ENCODE assay signal across 8 mouse cellular contexts in the genomic region with DNA sequence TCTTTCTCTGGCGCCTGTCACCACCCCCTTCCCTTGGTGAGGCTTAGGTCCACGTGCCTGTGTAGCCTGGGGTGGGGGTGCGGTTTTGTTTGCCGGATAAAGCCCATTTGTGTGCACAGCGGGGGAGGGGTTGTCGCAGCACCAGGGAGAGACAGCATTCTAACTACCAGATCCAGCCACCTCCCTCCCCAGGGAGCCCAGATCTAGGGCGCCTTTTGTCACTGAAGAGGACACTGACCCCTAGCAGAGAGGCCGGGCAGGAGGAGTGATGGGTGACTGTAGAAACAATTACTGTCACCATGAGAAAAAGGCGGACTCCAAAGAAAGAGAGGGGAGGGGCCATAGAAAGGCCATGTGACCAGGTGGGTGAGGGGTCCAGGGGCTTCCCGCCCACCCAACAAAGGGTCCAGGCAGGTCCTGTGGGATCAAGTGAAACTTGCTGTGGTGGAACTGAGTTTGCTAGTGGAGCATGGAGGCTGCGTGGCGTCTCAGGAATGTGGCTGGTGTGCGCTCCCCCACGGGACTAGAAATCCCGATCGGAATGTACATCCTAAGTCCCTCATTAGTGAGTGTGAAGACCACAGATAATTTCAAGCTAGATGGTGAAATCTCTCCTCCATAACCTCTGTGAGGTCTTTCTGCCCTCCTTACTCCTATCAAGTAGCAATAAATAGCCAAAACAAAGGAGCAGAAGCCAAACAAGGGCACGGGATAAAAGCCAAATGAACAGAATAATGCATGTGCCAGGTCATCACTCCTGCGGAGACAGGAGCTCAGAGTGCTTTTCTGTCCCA. TPM values are rescaled to one million over a fixed set of nuclear protein-coding genes. Genes with fewer than 3 reads are reported as not detected.
DNase-seq lines count a peak whose midpoint lies in the region; ATAC-seq and TF ChIP-seq lines count a peak whose summit lies in the region.

No protein-coding gene starts in this region.

- no peaks in the 10 kb centered on the region for H3K79me2 ChIP-seq in myocyte (ENCODE audit: control insufficient read depth, insufficient read depth)

- H3K4me3 ChIP-seq in G1E (ENCODE audit: low read depth, low read length), result peak overlapping the region; percentile 60; the same call in 1 of the 2 replicates
- H3K4me3 ChIP-seq in forebrain, embryonic 11.5 days (ENCODE audit: low read depth, low read length), result peak overlapping the region; percentile 33
- H3K4me3 ChIP-seq in hindbrain, embryonic 14.5 days (replicated peaks; ENCODE audit: low read length), result peak overlapping the region; percentile 27
- no peak overlapping the region for H3K4me3 ChIP-seq in myocyte

- no peaks in the 10 kb centered on the region for H3K36me3 ChIP-seq in G1E (replicated peaks)
- no peaks in the 10 kb centered on the region for H3K36me3 ChIP-seq in forebrain, embryonic 11.5 days (ENCODE audit: control insufficient read depth, insufficient read depth, low read length)
- H3K36me3 ChIP-seq in hindbrain, embryonic 14.5 days (replicated peaks; ENCODE audit: control insufficient read depth, insufficient read depth), result no peaks in the 10 kb centered on the region
- H3K36me3 ChIP-seq in myocyte (ENCODE audit: control insufficient read depth, insufficient read depth), result no peaks in the 10 kb centered on the region

- no peak overlapping the region for H3ac ChIP-seq in myocyte (ENCODE audit: control insufficient read depth, insufficient read length)

- no peak for TF ChIP-seq POLR2A in myocyte (IDR thresholded peaks at IDR 0.05; ENCODE audit: insufficient read length, low read depth)

- peak overlapping the region; percentile 59; the same call in 1 of the 2 replicates for H3K27ac ChIP-seq in forebrain, embryonic 11.5 days (ENCODE audit: low read depth, low read length)
- no peak overlapping the region for H3K27ac ChIP-seq in hindbrain, embryonic 14.5 days

- DNase-seq in adrenal gland, postnatal 14 days, result peak; percentile 47
- no peak for DNase-seq in adrenal gland, postnatal 4 days (ENCODE audit: low spot score in 2 of 2)
- no peak for DNase-seq in G1E (ENCODE audit: low spot score)
- peak; percentile 85 for DNase-seq in forebrain, embryonic 11.5 days (ENCODE audit: low spot score)
- no peak for DNase-seq in hindbrain, embryonic 14.5 days (ENCODE audit: low spot score)
- peak; percentile 66 for DNase-seq in liver

- H3K4me1 ChIP-seq in G1E (ENCODE audit: insufficient read depth, low read depth, low read length), result peaks cover 36% of the 10 kb centered on the region
- H3K4me1 ChIP-seq in forebrain, embryonic 11.5 days (replicated peaks; ENCODE audit: control insufficient read depth, insufficient read depth, low read length), result peaks cover 21% of the 10 kb centered on the region
- H3K4me1 ChIP-seq in hindbrain, embryonic 14.5 days (replicated peaks; ENCODE audit: control insufficient read depth, insufficient read depth, low read length), result peaks cover 21% of the 10 kb centered on the region

- no peak for ATAC-seq in G1E (ENCODE audit: extremely low read depth, insufficient number of reproducible peaks, low FRiP score, poor library complexity, severe bottlenecking)
- peak; percentile 73 for ATAC-seq in forebrain, embryonic 11.5 days (replicated peaks; ENCODE audit: low FRiP score)
- ATAC-seq in hindbrain, embryonic 14.5 days (ENCODE audit: low FRiP score), result 0 out of 2 replicates have a peak, but pooled peaks have one; percentile 35
- ATAC-seq in monocyte, adult 5-6 weeks (replicated peaks; ENCODE audit: insufficient number of reproducible peaks, low FRiP score, low TSS enrichment, poor library complexity, severe bottlenecking), result no peak

- peak overlapping the region; percentile 68 for H3K9ac ChIP-seq in forebrain, embryonic 11.5 days (ENCODE audit: low read length)
- peak overlapping the region; percentile 38 for H3K9ac ChIP-seq in hindbrain, embryonic 14.5 days

- TF ChIP-seq CTCF in G1E (IDR thresholded peaks at IDR 0.05; ENCODE audit: low read depth, low read length), result no peak

- H3K9me3 ChIP-seq in G1E (replicated peaks), result no peaks in the 10 kb centered on the region
- no peaks in the 10 kb centered on the region for H3K9me3 ChIP-seq in forebrain, embryonic 11.5 days (ENCODE audit: control insufficient read depth, low read length)
- H3K9me3 ChIP-seq in hindbrain, embryonic 14.5 days (ENCODE audit: control insufficient read depth, low read length), result no peaks in the 10 kb centered on the region

- H3K4me2 ChIP-seq in forebrain, embryonic 11.5 days (ENCODE audit: low read depth, low read length, severe bottlenecking), result peak overlapping the region; percentile 78
- peak overlapping the region; percentile 62 for H3K4me2 ChIP-seq in hindbrain, embryonic 14.5 days (replicated peaks)
- peak overlapping the region; percentile 91 for H3K4me2 ChIP-seq in myocyte (ENCODE audit: low read depth)

- under 1% methylated on average over 18 of the region's 18 CpGs for WGBS in forebrain, embryonic 11.5 days
- WGBS in hindbrain, embryonic 14.5 days, result under 1% methylated on average over 18 of the region's 18 CpGs

- H3K27me3 ChIP-seq in G1E (ENCODE audit: insufficient read depth, low read length) (peaks cover 65% of the 10 kb centered on the region), myocyte (ENCODE audit: control insufficient read depth, insufficient read depth, insufficient read length) (peaks cover 19% of the 10 kb centered on the region)
- no peaks in the 10 kb centered on the region; the same call in 1 of the 2 replicates for H3K27me3 ChIP-seq in forebrain, embryonic 11.5 days (ENCODE audit: control insufficient read depth, insufficient read depth, low read length)
- H3K27me3 ChIP-seq in hindbrain, embryonic 14.5 days (ENCODE audit: control insufficient read depth, insufficient read depth, low read length), result peaks cover 20% of the 10 kb centered on the region; the same call in 1 of the 2 replicates

TF ChIP-seq in myocyte, 11 proteins besides CTCF, POLR2A, EP300 and RAD21:
- TF ChIP-seq USF1 (IDR thresholded peaks at IDR 0.05; ENCODE audit: low read depth) (peak; percentile 75), MYOG (IDR thresholded peaks at IDR 0.05; ENCODE audit: control insufficient read depth in 1 of 3, insufficient read depth in 1 of 3, insufficient read length in 2 of 3, low read depth in 2 of 3) (no peak), TCF3 (IDR thresholded peaks at IDR 0.05; ENCODE audit: insufficient read length, low read depth) (no peak), REST (IDR thresholded peaks at IDR 0.05; ENCODE audit: insufficient read depth, insufficient read length) (no peak)
TF ChIP-seq in myocyte: peak in this region for 1.

RNA-seq across cellular contexts. Expression of gene Car14, which starts 0.9 kb away (rescaled TPM):
- 20.1 and 20.3 TPM in 2 replicates for total RNA-seq in adrenal gland, postnatal 14 days (2021)
- total RNA-seq in adrenal gland, postnatal 4 days (2021), result 1 to 10 TPM; 2.3 to 2.5 TPM
- not detected in 2 replicates for total RNA-seq in G1E (2014; fragmentation: Nextera tagmentation)
- total RNA-seq in G1E (2017), result 0.11 TPM in 1 of 2 replicates, not detected in the other
- not detected in 2 replicates for polyA plus RNA-seq in G1E (2012)
- polyA plus RNA-seq in forebrain, embryonic 11.5 days (2014; fragmentation: Nextera tagmentation; extraction: Ambion mirVana), result 49.4 and 53.6 TPM in 2 replicates
- polyA plus RNA-seq in hindbrain, embryonic 14.5 days (2014; fragmentation: Nextera tagmentation; extraction: Ambion mirVana), result 12.1 and 13.0 TPM in 2 replicates
- 0.11 TPM for polyA plus RNA-seq in myocyte (2012; fragmentation: generic; extraction: Trizol)
- not detected in 3 replicates for total RNA-seq in monocyte, adult 5-6 weeks (2017)

RNA-seq across cellular contexts. Expression of gene Aph1a, which starts 11.6 kb away (rescaled TPM):
- 165 and 175 TPM in 2 replicates for total RNA-seq in adrenal gland, postnatal 14 days (2021)
- total RNA-seq in adrenal gland, postnatal 4 days (2021), result 100 to 1,000 TPM; 156 to 163 TPM
- total RNA-seq in G1E (2014; fragmentation: Nextera tagmentation), result 27.5 and 35.0 TPM in 2 replicates
- 26.5 and 27.5 TPM in 2 replicates for total RNA-seq in G1E (2017)
- polyA plus RNA-seq in G1E (2012), result 90.6 and 102 TPM in 2 replicates
- polyA plus RNA-seq in forebrain, embryonic 11.5 days (2014; fragmentation: Nextera tagmentation; extraction: Ambion mirVana), result 29.7 and 33.3 TPM in 2 replicates
- polyA plus RNA-seq in hindbrain, embryonic 14.5 days (2014; fragmentation: Nextera tagmentation; extraction: Ambion mirVana), result 34.9 and 38.6 TPM in 2 replicates
- polyA plus RNA-seq in myocyte (2012; fragmentation: generic; extraction: Trizol), result 106 TPM
- 27.5 to 35.0 TPM (median 32.8 TPM) in 3 replicates for total RNA-seq in monocyte, adult 5-6 weeks (2017)

RNA-seq across cellular contexts. Expression of gene BC028528, which starts 13.5 kb away (rescaled TPM):
- total RNA-seq in adrenal gland, postnatal 14 days (2021), result 21.1 and 32.7 TPM in 2 replicates
- 10 to 100 TPM; 21.3 to 21.5 TPM for total RNA-seq in adrenal gland, postnatal 4 days (2021)
- total RNA-seq in G1E (2014; fragmentation: Nextera tagmentation) (1.6 and 3.9 TPM in 2 replicates), G1E (2017) (7.5 and 9.3 TPM in 2 replicates)
- polyA plus RNA-seq in G1E (2012) (not detected in 2 replicates), myocyte (2012; fragmentation: generic; extraction: Trizol) (11.3 TPM)
- 7.5 and 10.3 TPM in 2 replicates for polyA plus RNA-seq in forebrain, embryonic 11.5 days (2014; fragmentation: Nextera tagmentation; extraction: Ambion mirVana)
- 16.1 and 26.2 TPM in 2 replicates for polyA plus RNA-seq in hindbrain, embryonic 14.5 days (2014; fragmentation: Nextera tagmentation; extraction: Ambion mirVana)
- 148 to 259 TPM (median 230 TPM) in 3 replicates for total RNA-seq in monocyte, adult 5-6 weeks (2017)

RNA-seq across cellular contexts. Expression of gene Ciart, which starts 23.3 kb away (rescaled TPM):
- total RNA-seq in adrenal gland, postnatal 14 days (2021), result 2.6 and 3.9 TPM in 2 replicates
- 1 to 10 TPM; 1.7 to 2.2 TPM for total RNA-seq in adrenal gland, postnatal 4 days (2021)
- not detected in 2 replicates for total RNA-seq in G1E (2014; fragmentation: Nextera tagmentation)
- 1.3 TPM in 2 replicates for total RNA-seq in G1E (2017)
- polyA plus RNA-seq in G1E (2012), result 0.07 and 0.31 TPM in 2 replicates
- polyA plus RNA-seq in forebrain, embryonic 11.5 days (2014; fragmentation: Nextera tagmentation; extraction: Ambion mirVana), result 5.8 and 7.7 TPM in 2 replicates
- 2.4 and 2.7 TPM in 2 replicates for polyA plus RNA-seq in hindbrain, embryonic 14.5 days (2014; fragmentation: Nextera tagmentation; extraction: Ambion mirVana)
- polyA plus RNA-seq in myocyte (2012; fragmentation: generic; extraction: Trizol), result 22.4 TPM
- 6.4 to 16.6 TPM (median 10.2 TPM) in 3 replicates for total RNA-seq in monocyte, adult 5-6 weeks (2017)

RNA-seq across cellular contexts. Expression of gene Anp32e, which starts 23.7 kb away (rescaled TPM):
- total RNA-seq in adrenal gland, postnatal 14 days (2021), result 94.6 and 102 TPM in 2 replicates
- total RNA-seq in adrenal gland, postnatal 4 days (2021), result 100 to 1,000 TPM; 145 to 146 TPM
- total RNA-seq in G1E (2014; fragmentation: Nextera tagmentation) (94.7 and 114 TPM in 2 replicates), G1E (2017) (91.8 and 180 TPM in 2 replicates)
- polyA plus RNA-seq in G1E (2012) (210 and 405 TPM in 2 replicates), myocyte (2012; fragmentation: generic; extraction: Trizol) (48.5 TPM)
- polyA plus RNA-seq in forebrain, embryonic 11.5 days (2014; fragmentation: Nextera tagmentation; extraction: Ambion mirVana), result 157 and 167 TPM in 2 replicates
- 37.1 and 37.5 TPM in 2 replicates for polyA plus RNA-seq in hindbrain, embryonic 14.5 days (2014; fragmentation: Nextera tagmentation; extraction: Ambion mirVana)
- total RNA-seq in monocyte, adult 5-6 weeks (2017), result 108 to 150 TPM (median 134 TPM) in 3 replicates

Comparison
In these comparisons a context has a peak if more than half of its experiments do, and no peak if none do; other contexts are left out.
1. DNase-seq: peak in adrenal gland, postnatal 14 days (single experiment), forebrain, embryonic 11.5 days (single experiment) and liver (single experiment); none in adrenal gland, postnatal 4 days (0 of 2), G1E (single experiment) and hindbrain, embryonic 14.5 days (single experiment).
2. ATAC-seq: peak in forebrain, embryonic 11.5 days (single experiment) and hindbrain, embryonic 14.5 days (single experiment); none in G1E (single experiment) and monocyte, adult 5-6 weeks (single experiment).
3. Peak in every context shown above with its lines, with median percentiles within 50 percentile points of each other: H3K4me2 ChIP-seq.